Mouse (Mus musculus): Measurements from ENCODE around the gene Sdk1.
A peak's percentile ranks its signal among the peaks of the same experiment; 100 is the strongest.

Gene Sdk1

DNA sequence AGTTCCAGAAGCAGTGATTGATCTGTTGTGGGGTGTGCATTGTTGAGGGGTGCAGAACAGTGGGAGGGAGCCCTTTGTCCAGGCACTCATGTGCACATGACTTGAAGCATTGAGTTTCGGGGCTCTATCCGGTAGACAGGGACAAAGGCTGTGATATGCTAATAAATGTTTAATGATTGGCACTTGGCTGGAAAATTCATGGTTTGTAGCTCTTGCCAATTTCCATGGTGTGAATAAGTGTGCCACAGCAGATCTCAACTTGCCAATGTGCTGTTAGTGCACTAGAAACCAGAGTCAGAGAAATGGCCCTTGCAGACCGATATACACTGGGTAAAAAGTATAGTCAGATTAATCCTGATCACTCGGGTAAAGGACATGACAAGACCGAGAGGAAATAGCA lies 404.4 kb downstream of the Sdk1 start:
- DNase-seq: no peak

DNA sequence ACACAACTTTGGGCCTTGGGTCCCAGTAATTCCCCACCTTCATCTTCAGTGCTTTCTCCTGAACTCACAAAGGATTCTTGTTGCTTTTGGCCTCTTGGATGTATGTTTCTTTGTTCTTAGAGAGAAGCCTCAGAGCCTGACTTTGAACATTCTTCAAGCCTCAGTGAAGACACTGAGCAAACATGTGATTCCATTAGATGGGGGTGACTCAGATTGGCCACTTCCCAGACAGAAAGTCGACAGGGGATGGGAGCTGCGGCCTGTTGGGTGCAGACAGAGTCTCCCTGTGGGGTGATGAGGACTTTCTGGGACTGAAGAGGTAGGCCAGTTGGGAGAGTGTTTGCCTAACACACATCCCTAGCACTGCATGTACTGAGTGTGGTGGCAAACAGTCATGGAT lies 405.3 kb downstream of the Sdk1 start:
- DNase-seq: no peak

DNA sequence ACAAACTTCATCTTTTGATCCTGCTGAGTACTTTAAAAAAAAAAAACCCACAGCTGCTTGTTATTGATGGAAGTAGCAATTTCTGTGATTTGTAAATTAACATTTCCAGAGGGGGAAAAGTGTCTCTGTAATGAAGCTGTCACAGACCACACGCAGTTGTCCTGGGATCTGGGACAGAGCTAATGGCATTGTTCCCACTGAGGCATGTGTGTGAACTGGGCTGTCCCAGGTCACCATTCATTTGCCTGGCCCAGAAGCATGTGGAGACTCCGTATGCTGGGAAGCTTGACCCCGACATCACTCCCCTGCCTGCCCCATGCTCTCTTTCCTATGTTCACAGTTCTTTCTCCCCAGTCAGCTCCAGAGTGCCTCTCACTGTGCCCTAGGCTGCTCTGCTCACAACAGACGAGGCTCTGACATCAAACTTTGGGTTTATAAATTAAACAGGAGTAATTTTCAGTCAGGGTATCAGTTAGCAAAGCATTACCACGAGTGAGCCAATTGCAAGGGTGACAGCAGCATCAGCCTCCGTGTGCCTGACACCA lies 408.6 kb downstream of the Sdk1 start:
- no peak for DNase-seq

DNA sequence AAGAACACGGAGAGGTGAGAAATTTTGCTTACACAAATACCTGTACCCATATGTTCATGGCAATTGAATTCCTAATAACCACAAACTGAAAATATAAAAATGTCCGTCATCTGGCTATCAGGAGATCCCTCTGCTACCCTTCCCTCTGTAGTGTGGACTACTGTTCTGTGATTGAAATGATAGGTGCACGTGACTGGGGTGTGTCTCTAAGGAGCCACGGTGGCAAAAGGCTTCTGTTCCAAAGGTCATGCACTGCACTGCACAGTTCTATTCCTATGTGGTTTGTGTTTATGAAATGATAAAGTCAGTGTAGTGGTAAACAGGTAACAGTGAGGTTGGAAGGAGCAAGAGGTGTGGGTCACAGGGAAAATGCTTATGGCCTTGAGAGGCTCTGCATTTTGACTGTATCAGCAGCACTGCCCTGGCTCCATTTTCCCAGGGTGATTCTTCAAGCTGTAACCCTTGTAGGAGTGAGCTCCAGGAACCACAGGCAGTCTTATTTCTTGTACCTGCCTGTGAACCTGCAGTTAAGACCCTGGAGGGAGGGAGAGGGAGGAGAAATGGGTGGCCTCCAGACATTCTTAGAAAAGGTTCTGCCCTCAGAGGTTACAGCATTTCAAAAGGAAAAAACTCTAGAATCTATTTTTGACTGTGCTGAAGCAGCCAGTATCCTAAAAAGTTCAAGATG lies 410.5 kb downstream of the Sdk1 start:
- no peak for DNase-seq

DNA sequence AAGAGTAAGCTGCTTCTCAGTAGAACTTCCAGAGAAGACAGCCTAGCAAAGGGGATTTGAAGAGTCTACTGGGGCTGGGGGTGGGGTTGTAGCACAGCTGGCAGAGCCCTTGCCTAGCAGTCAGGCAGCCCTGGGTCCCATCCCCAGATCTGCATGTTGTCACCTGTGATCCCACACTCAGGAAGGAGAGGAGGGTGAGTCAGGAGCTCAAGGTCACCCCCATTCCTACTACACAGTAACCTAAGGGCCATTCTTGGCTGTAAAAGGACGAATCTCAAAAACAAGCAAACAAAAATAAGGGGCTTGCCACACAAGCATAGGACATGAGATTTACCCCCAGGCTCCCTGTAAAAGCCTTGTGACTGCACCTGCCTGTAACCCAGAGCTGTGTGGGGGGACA lies 435.1 kb downstream of the Sdk1 start:
- DNase-seq: no peak

DNA sequence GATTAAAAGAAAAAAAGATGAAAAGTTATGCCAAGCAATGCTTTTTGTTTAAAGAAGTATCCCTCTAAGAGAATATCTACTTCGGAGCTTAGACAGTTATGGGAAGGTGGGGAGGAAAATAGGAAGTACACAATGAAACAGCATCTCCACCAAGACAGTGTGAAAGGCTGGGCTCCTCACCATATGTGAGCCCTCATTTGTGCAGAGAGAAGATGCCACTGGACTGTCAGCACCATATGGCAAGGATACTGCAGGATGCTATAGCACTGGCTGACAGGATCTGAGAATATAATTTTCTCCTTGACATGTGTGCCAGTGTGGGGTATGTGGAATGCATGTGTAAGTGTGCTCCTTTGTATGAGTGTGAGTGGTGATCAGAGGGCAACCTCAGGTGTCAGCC lies 435.7 kb downstream of the Sdk1 start:
- DNase-seq: no peak

DNA sequence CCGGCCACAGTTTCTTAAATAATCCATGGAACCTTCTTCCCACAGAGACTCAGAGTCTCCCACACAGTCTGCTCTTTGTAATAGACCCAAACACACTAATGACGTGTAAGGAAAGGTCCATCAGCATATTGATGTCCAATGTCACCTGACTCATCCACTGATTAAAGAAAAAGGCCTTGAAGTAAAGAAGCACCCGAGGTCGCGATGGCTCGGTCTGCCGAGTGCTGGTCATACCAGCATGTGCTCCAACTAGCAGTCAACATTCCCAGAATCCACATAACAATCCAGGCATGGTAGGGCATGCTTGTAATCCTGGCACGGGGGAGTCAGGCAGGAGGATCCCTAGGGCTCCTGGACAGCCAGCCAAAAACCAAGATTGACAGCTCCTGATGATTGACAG lies 436.6 kb downstream of the Sdk1 start:
- no peak for DNase-seq

DNA sequence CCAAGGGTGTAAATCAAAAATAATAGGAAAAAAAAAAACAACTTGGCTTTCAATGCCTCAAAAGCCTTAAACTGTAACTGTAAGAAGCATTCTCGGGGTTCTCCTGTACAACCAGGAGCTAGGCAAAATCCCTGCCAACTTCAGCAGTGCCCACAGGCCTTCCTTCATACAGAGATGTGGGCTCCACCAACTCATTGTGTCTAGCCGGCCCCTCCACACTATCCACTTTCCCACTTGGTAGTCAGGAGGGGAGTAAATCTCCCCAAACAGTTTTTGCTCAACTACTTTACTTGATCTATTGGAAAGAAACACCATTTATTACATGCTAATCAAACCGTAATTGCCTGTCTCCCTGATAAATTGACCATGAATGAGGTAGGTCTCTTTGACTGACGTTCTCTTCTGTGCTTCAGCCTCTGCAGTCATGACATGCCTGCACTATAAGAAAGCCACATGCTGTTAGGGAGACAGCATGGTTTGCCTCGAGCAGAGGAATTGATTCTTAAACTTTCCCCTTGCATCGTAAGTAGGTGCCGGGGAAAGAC lies 445.7 kb downstream of the Sdk1 start:
- no peak for DNase-seq

DNA sequence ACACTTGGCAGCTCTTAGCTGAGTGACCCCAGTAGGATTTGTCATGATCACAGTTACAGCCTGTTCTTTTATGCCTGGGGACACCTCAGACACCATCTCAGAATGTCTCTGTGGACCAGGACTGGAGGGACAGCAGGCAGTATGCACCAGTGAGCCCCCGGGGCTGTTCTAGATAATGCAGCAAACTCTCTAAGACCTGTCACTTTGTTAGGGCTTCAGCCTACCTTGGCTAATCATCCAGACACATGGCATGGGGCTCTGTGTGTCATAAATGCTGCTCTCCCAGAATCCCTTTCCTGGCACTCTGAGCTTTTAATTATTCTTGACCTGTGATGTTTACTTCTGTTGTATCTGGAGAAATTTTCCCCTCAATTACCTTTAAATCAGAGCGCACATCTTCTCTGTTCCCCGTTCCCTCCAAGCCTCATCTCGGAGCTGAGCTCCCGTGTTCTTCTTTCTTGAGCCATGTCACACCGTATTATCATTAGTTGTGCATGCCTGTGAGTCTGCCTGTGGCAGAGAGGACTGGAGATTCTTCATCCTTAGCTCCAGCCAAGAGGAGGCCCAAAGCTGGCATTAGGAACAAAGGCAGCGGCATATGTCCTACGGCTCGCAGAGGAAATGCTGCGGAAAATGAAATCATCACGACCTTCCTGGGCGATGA lies 448.3 kb downstream of the Sdk1 start:
- DNase-seq: no peak

DNA sequence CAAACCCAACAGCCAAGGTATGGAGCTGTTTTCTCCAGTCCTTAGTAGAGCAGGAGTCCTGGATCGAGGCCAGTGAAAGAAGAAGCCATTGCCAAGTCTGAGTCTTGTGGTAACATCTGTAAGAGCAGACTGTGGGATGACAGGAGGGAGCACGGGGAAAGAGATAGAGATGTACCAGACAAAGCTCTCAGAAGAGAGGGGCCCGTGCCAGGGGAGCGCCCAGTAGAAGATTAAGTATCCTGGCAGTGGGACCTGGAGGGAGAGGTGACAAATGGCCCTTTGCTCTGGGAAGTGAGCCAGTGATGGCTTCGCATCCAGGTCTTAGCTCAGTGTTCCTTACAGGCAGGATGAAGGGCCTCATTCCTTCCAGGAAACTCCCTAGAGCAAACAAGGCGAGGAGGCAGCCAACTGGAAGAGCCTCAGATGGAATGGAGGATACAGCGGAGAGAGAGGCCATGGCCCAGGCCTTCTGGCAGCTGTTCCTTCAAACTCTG lies 450.2 kb downstream of the Sdk1 start:
- peak; percentile 47 for DNase-seq

DNA sequence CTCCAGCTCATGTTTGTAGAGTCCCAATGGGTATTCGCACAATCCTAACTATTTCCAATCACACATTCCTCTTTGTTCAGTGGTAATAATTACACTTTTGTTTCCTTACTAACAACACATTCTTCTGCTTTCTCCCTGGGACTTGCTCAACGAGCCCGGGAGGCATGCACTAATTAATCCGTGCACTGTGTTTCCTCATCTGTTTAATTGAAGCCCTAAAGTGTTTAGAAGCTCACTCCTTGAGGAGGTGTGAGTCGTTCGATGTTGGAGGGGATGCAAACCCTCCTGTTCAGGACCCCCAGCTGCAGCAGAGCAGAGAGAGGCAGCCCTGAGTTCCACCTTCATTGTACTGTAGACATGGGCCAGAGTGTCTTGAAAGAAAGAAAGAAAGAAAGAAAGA lies 452.4 kb downstream of the Sdk1 start:
- DNase-seq: no peak

DNA sequence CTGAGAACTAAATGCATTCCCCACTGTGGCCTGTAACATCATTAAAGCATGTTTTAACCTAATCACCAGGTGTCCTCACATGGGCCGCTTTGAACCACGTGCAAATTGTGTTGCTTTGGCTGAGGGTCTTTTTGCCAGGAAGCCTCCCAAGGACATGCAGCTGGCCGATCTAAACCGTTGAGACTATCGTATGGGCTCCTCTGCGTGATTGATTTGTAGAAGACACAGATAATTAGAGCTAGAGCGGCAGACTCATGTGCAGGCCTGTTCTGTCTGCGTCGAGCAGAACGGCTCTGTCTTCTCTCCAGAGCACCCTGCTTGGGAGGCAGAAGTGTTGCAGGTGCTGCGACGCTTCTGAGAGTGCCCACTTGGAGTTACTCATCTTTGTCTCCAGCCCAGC lies 453.6 kb downstream of the Sdk1 start:
- DNase-seq: no peak

DNA sequence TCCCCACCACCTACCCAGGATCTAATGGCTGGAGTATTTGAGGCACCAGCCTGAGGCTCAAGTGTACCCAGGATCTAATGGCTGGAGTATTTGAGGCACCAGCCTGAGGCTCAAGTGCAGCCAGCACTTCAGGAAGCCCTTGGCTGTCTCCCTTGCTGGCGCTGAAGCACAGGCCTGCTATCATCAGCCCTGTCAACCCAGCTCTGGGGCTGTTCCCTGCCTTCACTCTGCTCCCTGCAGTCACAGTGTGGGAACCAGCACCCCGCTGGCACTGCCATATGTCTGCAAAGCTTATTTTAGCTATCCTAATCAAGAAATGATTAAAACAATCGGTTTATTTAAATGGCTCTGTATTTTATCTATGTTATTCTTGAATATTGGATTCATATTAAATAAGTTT lies 457.1 kb downstream of the Sdk1 start:
- peak; percentile 84 for DNase-seq

DNA sequence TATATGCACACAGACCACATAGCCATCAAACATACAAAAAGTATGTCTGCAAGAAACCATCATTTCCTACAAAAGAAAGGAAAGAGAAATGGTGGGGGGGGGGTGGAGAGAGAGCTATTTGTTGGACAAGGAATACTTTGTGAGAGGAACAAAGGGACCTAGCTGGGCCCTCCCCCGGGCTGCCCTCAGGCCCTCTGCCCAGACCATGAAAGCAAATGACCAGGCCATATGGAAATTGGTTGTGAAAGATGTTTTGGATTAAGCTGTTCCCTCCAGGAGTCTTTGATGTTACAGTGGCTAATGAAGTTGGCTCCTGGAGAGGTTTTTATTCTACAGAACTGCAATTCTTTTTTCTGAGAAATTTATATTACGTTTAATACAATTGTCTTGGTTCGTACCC lies 479.5 kb downstream of the Sdk1 start:
- no peak for DNase-seq

DNA sequence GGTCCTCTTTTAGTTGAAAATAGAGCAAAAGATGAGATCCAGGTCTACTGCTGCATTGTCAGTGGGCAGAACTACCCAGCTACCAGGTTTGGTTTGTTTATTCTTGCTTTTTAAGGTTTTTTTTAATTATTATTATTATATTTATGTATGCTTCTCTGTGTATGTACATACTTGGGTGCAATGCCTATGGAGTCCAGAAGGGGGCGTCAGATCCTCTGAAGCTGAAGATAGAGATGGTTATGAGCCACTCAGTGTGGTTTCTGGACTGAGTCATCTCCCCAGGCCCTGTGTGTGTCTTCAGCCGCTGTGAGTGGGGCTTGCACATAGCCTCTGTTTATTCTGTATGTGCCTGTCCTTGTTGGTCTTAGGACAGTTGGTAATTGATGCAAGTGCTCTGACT lies 486.7 kb downstream of the Sdk1 start:
- no peak for DNase-seq

DNA sequence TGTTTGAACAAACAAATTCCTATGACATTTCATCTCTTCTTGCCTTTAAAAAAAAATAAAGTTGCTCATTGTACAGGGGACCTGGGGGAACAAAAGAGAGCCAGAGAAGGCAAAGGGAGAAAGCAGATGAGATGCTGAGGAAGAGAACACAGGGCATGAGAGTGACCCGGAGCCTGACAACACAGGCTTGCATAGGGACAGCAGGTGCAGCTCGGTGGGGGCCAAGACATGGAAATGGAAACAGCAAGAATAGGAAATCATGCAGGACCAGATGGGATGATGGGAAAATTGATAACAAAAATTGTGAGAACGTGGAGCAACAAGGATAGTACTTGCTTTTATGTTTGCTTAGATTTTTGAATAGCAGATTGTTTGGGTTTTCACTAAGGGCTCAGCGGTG lies 488.7 kb downstream of the Sdk1 start:
- DNase-seq: no peak

DNA sequence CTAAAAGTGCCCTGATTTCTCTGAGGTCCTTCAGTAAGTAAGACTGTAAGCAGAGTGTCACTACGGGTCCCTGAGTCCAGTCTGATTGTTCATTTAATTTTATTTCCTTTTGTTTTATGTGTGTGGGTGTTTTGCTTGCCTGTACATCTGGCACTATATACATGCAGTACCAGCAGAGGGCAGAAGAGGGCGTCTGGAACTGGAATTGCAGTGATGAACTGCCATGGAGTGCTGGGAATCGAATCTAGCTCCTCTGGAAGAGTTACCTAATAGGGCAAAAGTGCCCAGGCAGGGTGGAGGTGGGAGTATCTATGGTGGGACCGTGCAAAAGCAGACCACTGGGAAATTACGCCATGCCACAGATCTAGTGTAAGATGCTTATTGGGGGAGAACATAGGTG lies 497.4 kb downstream of the Sdk1 start:
- no peak for DNase-seq

DNA sequence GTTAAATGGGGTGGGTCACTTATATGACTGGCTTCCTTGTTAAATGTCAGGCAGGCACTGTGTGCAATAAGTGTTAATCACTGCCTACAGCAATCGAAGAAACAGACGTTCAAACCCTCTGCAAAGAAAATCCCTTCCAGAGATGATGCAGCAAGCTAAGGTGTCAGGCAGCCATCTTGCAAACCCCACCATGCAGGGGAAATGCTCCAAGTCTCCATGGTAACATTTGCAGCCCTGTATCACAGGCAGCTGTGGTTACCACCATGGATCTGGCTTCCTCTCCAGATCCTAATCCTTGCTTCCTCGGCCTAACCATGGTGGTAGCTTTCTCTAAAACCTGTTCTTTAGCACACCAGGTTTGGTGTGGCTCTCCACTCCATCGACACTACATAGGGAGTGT lies 507.5 kb downstream of the Sdk1 start:
- no peak for DNase-seq

DNA sequence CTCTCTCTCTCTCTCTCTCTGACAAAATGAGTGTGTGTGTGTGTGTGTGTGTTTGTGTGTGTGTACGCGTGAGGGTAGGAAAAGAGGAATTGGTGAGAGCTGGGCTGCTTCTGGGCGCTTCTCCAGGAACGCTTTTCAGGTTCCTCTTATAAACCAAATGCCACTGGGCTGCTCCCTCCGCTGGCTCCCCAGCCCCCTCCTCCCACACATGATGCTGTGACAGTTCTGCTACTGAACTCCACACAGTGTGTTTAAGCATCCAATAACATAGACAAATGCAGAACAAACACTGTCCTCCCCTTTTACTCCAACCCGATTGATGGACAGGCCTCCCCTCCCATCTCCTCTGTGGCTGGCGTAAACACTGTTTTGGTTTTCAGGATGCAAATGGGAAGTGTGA lies 513.0 kb downstream of the Sdk1 start:
- no peak for DNase-seq

DNA sequence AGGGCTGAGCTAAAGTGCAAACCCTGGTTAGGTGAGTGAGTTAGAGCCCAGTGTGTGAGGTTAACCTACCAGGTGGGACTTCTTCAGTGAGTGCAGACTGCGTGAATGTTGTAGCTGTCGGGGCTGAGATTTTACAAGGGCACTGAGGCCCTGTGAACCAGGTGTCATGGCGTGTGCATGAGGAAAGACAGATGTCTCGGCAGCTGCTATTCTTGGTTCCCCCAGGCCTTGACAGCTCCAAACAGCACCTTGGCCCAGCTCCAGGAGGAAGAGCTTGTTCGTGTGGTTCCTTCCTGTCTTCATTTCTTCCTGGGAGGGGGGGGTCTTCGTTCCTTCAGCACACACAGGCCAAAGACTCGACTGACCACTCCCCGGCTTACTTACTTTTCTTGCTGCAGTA lies 517.6 kb downstream of the Sdk1 start:
- no peak for DNase-seq

DNA sequence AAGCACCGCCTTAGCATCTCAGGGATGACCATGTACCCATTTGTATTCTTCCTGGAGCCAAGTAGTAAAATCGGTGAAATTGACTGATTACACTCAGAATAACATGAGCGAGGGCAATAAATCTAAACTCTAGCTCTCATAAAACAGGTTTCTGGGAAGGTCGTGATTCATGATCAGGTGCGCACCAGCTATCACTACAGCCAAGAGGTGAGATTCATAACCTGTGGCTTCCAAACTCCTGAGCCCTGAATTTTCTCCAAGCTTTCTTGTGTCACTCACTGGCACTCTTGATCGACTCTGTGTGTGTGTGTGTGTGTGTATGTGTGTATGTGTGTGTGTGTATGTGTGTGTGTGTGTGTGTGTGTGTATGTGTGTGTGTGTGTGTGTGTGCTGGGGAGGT lies 522.8 kb downstream of the Sdk1 start:
- DNase-seq: no peak

DNA sequence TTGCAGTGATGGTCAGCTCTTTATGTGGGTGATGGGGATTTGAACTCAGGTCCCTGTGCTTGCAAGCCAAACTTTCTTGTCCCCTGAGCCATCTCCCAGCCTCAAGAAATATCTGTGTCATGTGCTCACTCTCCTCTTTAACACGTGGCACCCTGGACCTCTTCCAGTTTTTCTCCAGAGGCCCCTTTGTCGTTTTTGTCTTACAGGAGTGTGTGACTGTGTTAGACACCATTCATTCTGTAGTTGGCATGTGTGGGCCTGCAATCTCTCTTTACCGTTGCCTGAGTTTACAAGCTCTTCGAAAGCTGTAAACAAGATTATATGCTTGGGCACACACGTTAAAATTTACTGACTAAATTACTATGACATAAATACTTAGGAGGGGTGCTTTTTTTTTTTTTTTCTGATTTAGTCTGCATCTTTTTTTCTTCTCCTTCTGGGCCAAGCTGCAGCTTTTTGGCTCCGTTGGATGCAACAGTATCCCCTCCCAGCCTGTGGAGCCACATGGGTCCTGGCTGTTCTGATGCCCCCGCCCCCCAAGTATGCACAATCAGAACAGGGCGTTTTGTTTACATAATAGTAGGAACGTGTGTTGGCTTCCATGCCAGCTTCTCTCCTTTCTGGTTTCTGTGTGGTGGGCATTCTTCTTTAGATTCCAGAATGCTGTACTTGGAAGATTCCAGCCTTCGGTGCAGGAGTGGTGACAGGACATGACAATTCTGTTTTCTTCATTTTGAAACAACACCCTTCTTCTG lies 527.6 kb downstream of the Sdk1 start:
- no peak for DNase-seq

DNA sequence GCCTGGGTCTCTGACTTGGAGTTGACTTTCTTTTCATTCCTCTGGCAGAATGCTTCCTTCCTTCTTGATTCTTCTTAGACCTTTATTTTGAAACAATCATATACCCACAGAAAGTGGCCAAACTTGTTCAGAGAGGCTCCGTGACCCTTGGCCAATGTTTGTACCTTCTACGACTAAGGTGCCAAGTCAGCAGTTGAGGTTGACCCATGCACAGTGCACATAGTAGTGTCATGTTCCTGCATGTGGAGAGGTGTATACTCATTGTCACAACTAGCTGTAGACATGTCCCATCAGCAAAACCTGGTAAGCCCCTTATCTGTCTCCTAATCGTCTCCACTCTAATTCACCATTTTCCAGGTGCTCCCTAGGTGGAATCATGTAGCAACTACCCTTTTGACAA lies 530.2 kb downstream of the Sdk1 start:
- no peak for DNase-seq

DNA sequence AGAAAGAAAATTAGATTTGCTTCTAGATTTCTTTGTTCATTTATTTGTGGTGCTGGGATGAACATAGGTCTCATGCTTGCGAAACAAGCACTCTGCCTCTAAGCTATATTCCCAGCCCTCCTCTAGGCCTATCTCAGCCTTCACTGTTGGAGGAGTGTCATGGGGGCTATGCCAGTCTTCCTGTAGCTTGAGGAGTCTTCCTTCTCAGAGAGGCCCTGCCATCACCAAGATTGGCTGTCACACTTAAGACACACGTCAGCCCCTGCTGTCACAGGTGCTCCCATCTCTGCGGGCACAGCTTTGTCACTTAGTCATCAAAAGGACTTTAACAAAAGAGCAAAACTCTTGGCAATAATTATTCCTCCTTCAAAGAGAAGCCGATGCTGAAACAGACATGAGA lies 536.9 kb downstream of the Sdk1 start:
- DNase-seq: no peak
